Mouse (Mus musculus) kidney, embryonic 15.5 days (tissue): ENCODE measurements around the gene Jag1. TPM values are rescaled to one million over a fixed set of nuclear protein-coding genes. Genes with fewer than 3 reads are reported as not detected.

Experiments
- ATAC-seq: fragments of 200-750 bp; cut with Nextera tagmentation; replicated peaks from 2 replicates; pipeline ENCODE4 v1.8.0; 2017; ENCODE audit warnings: moderate TSS enrichment; ENCODE audit not compliant: low FRiP score
- H3K27ac ChIP-seq: fragments of 300-500 bp; sonication (generic); 2 replicates; pipeline ENCODE4 v1.5.1; 2015; ENCODE audit warnings: mild to moderate bottlenecking, inconsistent platforms
- H3K27me3 ChIP-seq: fragments of 300-500 bp; sonication (generic); 2 replicates; pipeline ENCODE4 v1.6.1; 2015; ENCODE audit warnings: inconsistent platforms
- H3K36me3 ChIP-seq: fragments of 300-500 bp; sonication (generic); 2 replicates; pipeline ENCODE4 v1.6.1; 2015; ENCODE audit warnings: inconsistent platforms
- H3K4me1 ChIP-seq: fragments of 300-500 bp; sonication (generic); 2 replicates; pipeline ENCODE4 v1.6.1; 2015; ENCODE audit warnings: inconsistent platforms
- H3K4me2 ChIP-seq: fragments of 300-500 bp; sonication (generic); 2 replicates; pipeline ENCODE4 v1.6.1; 2015; ENCODE audit warnings: moderate library complexity, mild to moderate bottlenecking, inconsistent platforms
- H3K4me3 ChIP-seq: fragments of 300-500 bp; sonication (generic); replicated peaks from 2 replicates; pipeline ENCODE4 v1.5.1; 2015; ENCODE audit warnings: mild to moderate bottlenecking, inconsistent platforms
- H3K9ac ChIP-seq: fragments of 300-500 bp; sonication (generic); 2 replicates; pipeline ENCODE4 v1.6.1; 2015; ENCODE audit warnings: mild to moderate bottlenecking, inconsistent platforms
- H3K9me3 ChIP-seq: fragments of 300-500 bp; sonication (generic); replicated peaks from 2 replicates; pipeline ENCODE4 v1.6.1; 2016; ENCODE audit warnings: inconsistent platforms
- whole genome bisulfite sequencing: fragments of 180-500 bp; shearing (Covaris S2); methylation state at CpG from one replicate; pipeline ENCODE4 v1.1.7; 2015; ENCODE audit warnings: mixed read lengths; 5-methylcytosine and 5-hydroxymethylcytosine counted together
- polyA plus RNA-seq: library from polyadenylated mRNA; unstranded; fragments of >200 nt; fragmentation: Nextera tagmentation; extraction: Ambion mirVana; gene quantifications from 2 replicates; pipeline ENCODE4 v1.2.1, GENCODE M21; 2015

Jag1 gene
- polyA plus RNA-seq, 1 experiment from 2014 or later, result 52.2 TPM

GRCm38 (mm10) chr2:137079721-137080320, 36.6 kb downstream of the Jag1 start:
- Histone ChIP-seq H3K9ac (no peak overlapping the region), H3K4me1 (peaks cover 30% of the 10 kb centered on the region), H3K27ac (peak overlapping the region; percentile 34), H3K9me3 (no peaks in the 10 kb centered on the region), H3K4me2 (no peak overlapping the region), H3K36me3 (peaks cover 25% of the 10 kb centered on the region), H3K4me3 (no peak overlapping the region), H3K27me3 (no peaks in the 10 kb centered on the region)
- peak; percentile 27; the same call in 1 of the 2 replicates for ATAC-seq
- WGBS, result 26% methylated on average over 10 of the region's 10 CpGs

GRCm38 (mm10) chr2:137078771-137079170, 37.7 kb downstream of the Jag1 start:
- ATAC-seq, result no peak
- no peaks in the 10 kb centered on the region for H3K9me3 ChIP-seq
- no peaks in the 10 kb centered on the region for H3K27me3 ChIP-seq
- H3K4me3 ChIP-seq, result no peak overlapping the region
- 62% methylated on average over 4 of the region's 4 CpGs for WGBS
- no peak overlapping the region for H3K27ac ChIP-seq
- no peak overlapping the region for H3K9ac ChIP-seq
- H3K4me1 ChIP-seq, result peaks cover 37% of the 10 kb centered on the region
- H3K4me2 ChIP-seq, result no peak overlapping the region
- peaks cover 14% of the 10 kb centered on the region for H3K36me3 ChIP-seq

- no peaks in the 10 kb centered on the region for H3K27me3 ChIP-seq
- no peak overlapping the region for H3K9ac ChIP-seq
- H3K27ac ChIP-seq, result no peak overlapping the region
- no peaks in the 10 kb centered on the region for H3K36me3 ChIP-seq
- 39% methylated on average over 2 of the region's 2 CpGs for WGBS
- H3K4me3 ChIP-seq, result no peak overlapping the region
- H3K9me3 ChIP-seq, result no peaks in the 10 kb centered on the region
- ATAC-seq, result peak; percentile 23
- H3K4me1 ChIP-seq, result peaks cover 24% of the 10 kb centered on the region
- H3K4me2 ChIP-seq, result no peak overlapping the region
Measured at GRCm38 (mm10) chr2:137074313-137074620, 42.2 kb downstream of the Jag1 start.

DNA sequence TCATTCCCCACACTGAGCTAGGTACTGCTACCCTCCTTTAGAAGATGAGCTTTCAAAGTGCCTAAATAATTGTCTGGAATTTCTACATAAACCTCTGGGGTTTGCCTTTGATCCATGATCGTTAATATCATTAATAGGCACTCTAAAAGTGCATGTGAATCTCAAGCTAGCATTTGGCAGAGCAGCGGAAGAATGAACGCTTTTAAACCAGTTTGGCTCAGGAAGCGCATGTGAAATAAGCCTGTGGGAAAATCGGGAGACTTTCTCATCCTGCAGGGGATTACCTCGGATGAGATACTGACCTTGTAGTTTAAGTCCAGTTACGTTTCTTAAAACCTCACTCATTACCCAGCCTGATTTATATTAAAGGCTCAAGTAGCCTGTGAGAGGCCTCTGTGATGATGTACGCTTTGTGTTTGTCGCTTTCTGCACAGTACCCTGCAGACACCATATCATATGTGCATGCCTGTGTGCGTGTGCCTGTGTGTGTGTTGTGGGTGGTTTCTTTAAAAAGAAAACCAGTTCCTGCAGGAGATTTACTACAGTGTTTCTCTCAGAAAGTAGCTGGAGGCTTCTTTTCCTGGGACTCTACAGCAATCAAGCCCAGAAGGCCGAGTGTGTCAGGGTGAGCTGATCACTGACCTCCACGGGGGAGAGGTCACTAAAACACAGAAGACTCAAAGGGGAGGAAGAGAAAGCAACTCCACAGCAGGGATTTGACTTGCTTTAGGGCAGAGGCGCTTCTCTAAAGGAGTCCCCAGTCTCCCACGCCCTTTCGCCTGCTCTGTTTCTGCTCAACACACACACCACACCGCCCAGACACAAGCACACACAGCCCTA, 42.8 kb downstream of the Jag1 start:
- no peaks in the 10 kb centered on the region for H3K27me3 ChIP-seq
- ATAC-seq, result peak; percentile 72
- no peak overlapping the region for H3K4me3 ChIP-seq
- H3K9me3 ChIP-seq, result no peaks in the 10 kb centered on the region
- H3K4me2 ChIP-seq, result no peak overlapping the region
- H3K27ac ChIP-seq, result peak overlapping the region; percentile 58
- WGBS, result 39% methylated on average over 16 of the region's 16 CpGs
- H3K9ac ChIP-seq, result no peak overlapping the region
- H3K36me3 ChIP-seq, result no peaks in the 10 kb centered on the region
- peaks cover 18% of the 10 kb centered on the region for H3K4me1 ChIP-seq

DNA sequence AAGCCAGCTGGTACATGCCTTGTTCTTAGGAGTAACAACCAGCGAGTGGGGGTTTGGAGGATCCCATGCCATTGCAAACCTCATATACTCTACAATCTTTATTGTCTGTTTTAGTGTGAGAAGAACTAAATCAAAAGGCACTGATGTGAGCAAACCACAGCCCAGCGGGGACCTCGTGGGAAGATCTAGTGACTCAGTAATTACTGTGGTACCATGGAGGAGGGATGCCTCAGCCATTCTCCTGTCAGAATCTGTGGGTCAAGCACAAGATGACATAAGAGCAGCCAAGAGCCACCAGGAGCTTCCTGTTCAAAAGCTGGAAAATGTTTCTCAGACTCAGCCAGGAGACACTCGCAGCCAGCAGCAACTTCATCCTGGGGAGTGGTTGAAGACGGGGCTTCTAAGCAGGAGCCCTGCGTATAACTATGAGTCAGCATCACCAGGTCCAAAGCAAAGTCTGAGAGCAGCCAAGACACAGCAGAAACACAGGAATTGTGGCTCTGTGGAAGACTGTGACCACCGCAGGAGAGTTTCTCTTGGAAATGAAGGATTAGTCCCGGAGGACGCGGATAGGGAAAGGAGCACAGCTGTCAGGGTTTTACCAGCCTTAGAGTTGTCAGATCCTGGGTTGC, 48.8 kb downstream of the Jag1 start:
- no peak overlapping the region for H3K9ac ChIP-seq
- no peak overlapping the region for H3K27ac ChIP-seq
- H3K4me1 ChIP-seq, result 0 out of 2 replicates have a peak, but pooled peaks cover 9% of the 10 kb centered on the region
- no peak overlapping the region for H3K4me2 ChIP-seq
- H3K4me3 ChIP-seq, result no peak overlapping the region
- no peaks in the 10 kb centered on the region for H3K27me3 ChIP-seq
- H3K9me3 ChIP-seq, result no peaks in the 10 kb centered on the region
- 76% methylated on average over 10 of the region's 10 CpGs for WGBS
- ATAC-seq, result no peak
- no peaks in the 10 kb centered on the region for H3K36me3 ChIP-seq

- ATAC-seq, result no peak
- Histone ChIP-seq H3K27me3 (no peaks in the 10 kb centered on the region), H3K4me2 (no peak overlapping the region), H3K9me3 (no peaks in the 10 kb centered on the region), H3K9ac (no peak overlapping the region), H3K4me1 (0 out of 2 replicates have a peak, but pooled peaks cover 9% of the 10 kb centered on the region), H3K36me3 (no peaks in the 10 kb centered on the region), H3K4me3 (no peak overlapping the region), H3K27ac (no peak overlapping the region)
- WGBS, result 56% methylated on average over 3 of the region's 3 CpGs
Measured at GRCm38 (mm10) chr2:137064513-137064912, 51.9 kb downstream of the Jag1 start.

- Histone ChIP-seq H3K36me3 (no peaks in the 10 kb centered on the region), H3K4me3 (no peak overlapping the region), H3K27me3 (no peaks in the 10 kb centered on the region), H3K4me1 (0 out of 2 replicates have a peak, but pooled peaks cover 9% of the 10 kb centered on the region), H3K4me2 (no peak overlapping the region), H3K9ac (no peak overlapping the region), H3K27ac (peak overlapping the region; percentile 37; the same call in 1 of the 2 replicates), H3K9me3 (no peaks in the 10 kb centered on the region)
- no peak for ATAC-seq
- 89% methylated on average over 1 of the region's 1 CpGs for WGBS
Measured at GRCm38 (mm10) chr2:137063829-137064228, 52.6 kb downstream of the Jag1 start.

- Histone ChIP-seq H3K9ac (no peak overlapping the region), H3K4me3 (no peak overlapping the region), H3K4me2 (no peak overlapping the region), H3K36me3 (no peaks in the 10 kb centered on the region), H3K4me1 (no peaks in the 10 kb centered on the region), H3K27me3 (no peaks in the 10 kb centered on the region), H3K9me3 (no peaks in the 10 kb centered on the region), H3K27ac (no peak overlapping the region)
- ATAC-seq, result no peak
- WGBS, result 77% methylated on average over 1 of the region's 1 CpGs
Measured at GRCm38 (mm10) chr2:137049906-137050305, 66.5 kb downstream of the Jag1 start.

DNA sequence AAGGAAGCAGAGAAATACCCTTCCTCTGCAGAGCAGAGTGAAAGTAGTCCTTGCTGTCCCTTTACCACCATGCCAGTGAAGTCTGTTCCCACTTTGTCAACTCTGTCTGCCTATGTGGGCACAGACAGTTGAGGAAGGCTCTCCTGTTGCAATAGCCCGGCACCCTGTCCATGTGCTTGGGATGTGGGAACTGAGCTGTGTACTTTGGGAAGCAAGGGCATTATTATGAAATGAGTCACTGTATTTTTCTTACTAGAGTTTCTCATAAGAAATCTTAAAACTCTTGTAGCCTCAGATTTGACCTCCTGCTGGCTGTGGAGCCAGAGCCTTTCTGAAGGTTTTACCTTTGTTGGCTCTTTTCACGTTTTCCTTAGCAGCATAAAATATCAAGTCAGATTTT, 67.1 kb downstream of the Jag1 start:
- H3K4me1 ChIP-seq, result no peaks in the 10 kb centered on the region
- H3K27ac ChIP-seq, result no peak overlapping the region
- WGBS, result 68% methylated on average over 2 of the region's 2 CpGs
- no peak overlapping the region for H3K4me2 ChIP-seq
- H3K4me3 ChIP-seq, result no peak overlapping the region
- H3K36me3 ChIP-seq, result no peaks in the 10 kb centered on the region
- ATAC-seq, result no peak
- no peak overlapping the region for H3K9ac ChIP-seq
- H3K9me3 ChIP-seq, result no peaks in the 10 kb centered on the region
- H3K27me3 ChIP-seq, result no peaks in the 10 kb centered on the region

GRCm38 (mm10) chr2:137044122-137044521, 72.3 kb downstream of the Jag1 start:
- H3K36me3 ChIP-seq, result no peaks in the 10 kb centered on the region
- H3K4me2 ChIP-seq, result no peak overlapping the region
- H3K9ac ChIP-seq, result no peak overlapping the region
- no peaks in the 10 kb centered on the region for H3K4me1 ChIP-seq
- 70% methylated on average over 2 of the region's 2 CpGs for WGBS
- H3K27ac ChIP-seq, result no peak overlapping the region
- ATAC-seq, result no peak
- H3K4me3 ChIP-seq, result no peak overlapping the region
- no peaks in the 10 kb centered on the region for H3K9me3 ChIP-seq
- H3K27me3 ChIP-seq, result no peaks in the 10 kb centered on the region
